Mouse (Mus musculus) heart, postnatal 0 days (tissue): Measurements from ENCODE around the gene Fam129a.

Experiments
- CTCF ChIP-seq: IDR thresholded peaks from 2 replicates; pipeline ENCODE4 v1.5.1; 2016; ENCODE audit warnings: antibody characterized with exemption, control low read depth, low read depth
- EP300 ChIP-seq: IDR thresholded peaks from 2 replicates; pipeline ENCODE4 v1.6.1; 2016; ENCODE audit warnings: antibody characterized with exemption, low read depth

GRCm38 (mm10) chr1:151753374-151753929 lies 182.5 kb downstream of the Fam129a start:
- TF ChIP-seq CTCF (no peak), EP300 (no peak)
